Mouse (Mus musculus) hindbrain, embryonic 15.5 days (tissue): ENCODE measurements at regions not wholly inside any gene's neighbourhood (a gene's known extent, or its start where the extent isn't known, plus 50 kb on each side); places are given as distances from the start of the nearest gene placed in this dataset.
A peak's percentile ranks its signal among the peaks of the same experiment; 100 is the strongest.

Experiments
- ATAC-seq: fragments of 200-750 bp; cut with Nextera tagmentation; 2 replicates; pipeline ENCODE4 v1.8.0; 2017; ENCODE audit warnings: low read depth, moderate number of reproducible peaks, moderate TSS enrichment; ENCODE audit not compliant: low FRiP score
- H3K27ac ChIP-seq: fragments of 300-500 bp; sonication (generic); replicated peaks from 2 replicates; pipeline ENCODE4 v1.5.1; 2015; ENCODE audit warnings: mild to moderate bottlenecking, inconsistent platforms
- H3K27me3 ChIP-seq: fragments of 300-500 bp; sonication (generic); 2 replicates; pipeline ENCODE4 v1.6.1; 2015; ENCODE audit warnings: control low read depth, inconsistent platforms
- H3K36me3 ChIP-seq: fragments of 300-500 bp; sonication (generic); 2 replicates; pipeline ENCODE4 v1.6.1; 2015; ENCODE audit warnings: control low read depth, inconsistent platforms
- H3K4me1 ChIP-seq: fragments of 300-500 bp; sonication (generic); replicated peaks from 2 replicates; pipeline ENCODE4 v1.6.1; 2015; ENCODE audit warnings: control low read depth, inconsistent platforms
- H3K4me2 ChIP-seq: fragments of 300-500 bp; sonication (generic); 2 replicates; pipeline ENCODE4 v1.6.1; 2015; ENCODE audit warnings: moderate library complexity, mild to moderate bottlenecking, inconsistent platforms
- H3K4me3 ChIP-seq: fragments of 300-500 bp; sonication (generic); 2 replicates; pipeline ENCODE4 v1.5.1; 2015; ENCODE audit warnings: mild to moderate bottlenecking, inconsistent platforms
- H3K9ac ChIP-seq: fragments of 300-500 bp; sonication (generic); 2 replicates; pipeline ENCODE4 v1.6.1; 2015; ENCODE audit warnings: inconsistent platforms
- H3K9me3 ChIP-seq: fragments of 300-500 bp; sonication (generic); 2 replicates; pipeline ENCODE4 v1.6.1; 2016; ENCODE audit warnings: control low read depth, inconsistent platforms
- WGBS: fragments of 180-500 bp; shearing (Covaris S2); methylation state at CpG from one replicate; pipeline ENCODE4 v1.1.7; 2015; 5-methylcytosine and 5-hydroxymethylcytosine counted together

- WGBS, result 91% methylated on average over 1 of the region's 1 CpGs
- 0 out of 2 replicates have a peak, but pooled peaks cover 9% of the 10 kb centered on the region for H3K4me1 ChIP-seq
- H3K36me3 ChIP-seq, result no peaks in the 10 kb centered on the region
- H3K4me3 ChIP-seq, result no peak overlapping the region
- no peaks in the 10 kb centered on the region for H3K27me3 ChIP-seq
- no peak overlapping the region for H3K9ac ChIP-seq
- no peaks in the 10 kb centered on the region for H3K9me3 ChIP-seq
- no peak for ATAC-seq
- H3K27ac ChIP-seq, result no peak overlapping the region
- H3K4me2 ChIP-seq, result no peak overlapping the region
Measured at GRCm38 (mm10) chr1:97555565-97555955, 106.3 kb downstream of the D1Ertd622e start.

DNA sequence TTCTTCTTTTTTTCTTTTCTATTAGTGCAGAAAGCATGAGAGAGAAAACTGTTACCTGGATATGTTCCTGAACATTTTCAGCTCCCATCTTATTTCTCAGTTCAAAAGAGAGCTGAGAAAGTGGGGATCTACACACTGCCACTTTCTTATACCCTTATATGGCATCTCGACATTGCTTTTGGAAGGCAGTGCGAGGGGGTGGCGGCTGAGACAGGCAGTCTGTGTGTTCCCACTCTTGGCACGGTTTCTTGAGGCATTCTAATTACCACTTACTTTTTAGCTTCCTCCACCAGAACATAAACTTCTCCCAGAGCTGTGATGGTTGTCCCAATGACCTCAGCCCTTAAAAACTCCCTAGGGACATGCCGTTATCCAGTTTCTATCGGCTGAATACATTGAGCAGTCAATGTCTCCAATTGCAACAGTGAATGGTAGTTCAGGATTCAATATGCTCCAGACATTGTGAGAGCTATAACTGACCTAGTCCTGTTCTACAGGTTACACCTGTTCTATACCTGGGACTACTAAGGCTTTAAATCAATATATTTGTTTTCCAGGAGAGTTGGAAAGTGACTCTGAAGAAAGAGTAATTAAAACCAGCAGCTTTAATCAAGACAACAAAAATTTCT, 106.8 kb downstream of the D1Ertd622e start:
- Histone ChIP-seq H3K4me3 (no peak overlapping the region), H3K36me3 (no peaks in the 10 kb centered on the region), H3K27ac (0 out of 2 replicates have a peak overlapping the region, but pooled peaks have one; percentile 42), H3K9me3 (no peaks in the 10 kb centered on the region), H3K9ac (no peak overlapping the region), H3K27me3 (no peaks in the 10 kb centered on the region), H3K4me1 (0 out of 2 replicates have a peak, but pooled peaks cover 9% of the 10 kb centered on the region), H3K4me2 (no peak overlapping the region)
- WGBS, result 61% methylated on average over 6 of the region's 6 CpGs
- no peak for ATAC-seq

DNA sequence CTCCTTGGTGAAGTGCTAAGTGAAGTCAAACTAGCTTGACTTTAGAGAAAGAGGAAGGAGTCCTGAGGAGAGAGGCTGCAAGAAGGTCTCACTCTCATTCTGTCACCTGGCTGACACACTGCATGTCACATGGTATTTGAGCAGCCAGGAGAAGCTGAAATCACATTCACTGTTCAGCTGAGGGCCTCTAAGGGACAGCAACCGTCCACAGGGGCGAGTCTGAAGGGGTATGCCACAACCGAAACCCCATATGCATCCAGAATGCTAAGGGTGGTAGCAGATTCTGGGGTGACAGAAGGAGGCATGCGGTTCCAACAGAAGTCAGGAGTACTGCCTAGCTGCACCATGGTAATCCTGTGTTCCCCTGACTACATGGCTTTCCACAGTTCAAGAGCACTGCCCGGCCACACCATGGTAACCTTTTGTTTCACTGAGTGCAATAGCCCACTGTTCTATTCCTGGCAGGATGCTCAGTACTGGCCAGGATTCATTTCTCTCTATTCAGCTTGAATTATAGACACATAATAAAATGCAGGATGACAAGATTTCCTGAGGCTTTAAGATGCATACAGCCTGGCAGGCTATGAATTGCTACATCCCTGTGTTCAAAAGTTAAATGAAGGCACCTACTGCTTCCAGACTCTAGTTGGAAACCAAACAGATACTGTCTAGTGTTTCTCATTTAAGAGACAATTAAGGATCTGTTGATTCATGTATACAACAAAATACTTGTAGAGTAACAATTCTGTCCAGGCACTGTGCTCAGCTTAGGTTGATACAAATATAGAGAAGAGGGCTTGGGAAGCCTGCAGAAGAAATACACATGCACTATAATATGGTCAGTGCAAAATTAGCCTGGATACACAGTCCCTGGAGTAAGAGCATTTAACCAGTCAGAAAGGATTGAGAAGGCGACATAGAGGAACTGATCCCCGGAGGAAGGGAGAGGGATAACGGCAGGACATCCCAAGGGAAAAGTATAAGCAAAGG, 108.1 kb downstream of the D1Ertd622e start:
- ATAC-seq, result peak; percentile 98
- Histone ChIP-seq H3K9me3 (no peaks in the 10 kb centered on the region), H3K4me2 (no peak overlapping the region), H3K27ac (peak overlapping the region; percentile 57), H3K9ac (no peak overlapping the region), H3K36me3 (no peaks in the 10 kb centered on the region), H3K4me3 (no peak overlapping the region), H3K27me3 (no peaks in the 10 kb centered on the region), H3K4me1 (0 out of 2 replicates have a peak, but pooled peaks cover 9% of the 10 kb centered on the region)
- 50% methylated on average over 8 of the region's 8 CpGs for WGBS

DNA sequence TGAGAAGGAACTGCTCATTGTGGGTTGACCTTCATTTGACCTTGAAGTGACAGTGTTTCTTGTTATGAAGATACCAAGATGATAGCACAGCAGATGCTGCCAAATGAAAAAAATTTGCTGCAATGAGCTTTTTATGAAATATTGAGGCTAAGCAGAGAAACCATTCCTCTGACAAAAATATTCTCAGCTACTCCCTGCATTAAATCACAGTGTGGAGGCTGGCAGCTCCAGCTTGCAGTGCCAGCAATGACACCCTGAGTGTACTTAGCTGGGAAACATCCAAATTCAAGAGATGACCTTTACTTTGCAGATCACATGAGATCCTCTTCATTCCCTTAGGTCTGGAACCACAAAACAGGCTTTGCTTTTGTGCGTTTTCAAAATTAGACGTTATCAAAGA, 109.0 kb downstream of the D1Ertd622e start:
- no peaks in the 10 kb centered on the region for H3K27me3 ChIP-seq
- no peaks in the 10 kb centered on the region for H3K36me3 ChIP-seq
- peak overlapping the region; percentile 57; the same call in 1 of the 2 replicates for H3K27ac ChIP-seq
- no peak overlapping the region for H3K4me2 ChIP-seq
- H3K4me3 ChIP-seq, result no peak overlapping the region
- no peaks in the 10 kb centered on the region for H3K9me3 ChIP-seq
- ATAC-seq, result no peak
- WGBS, result 90% methylated on average over 2 of the region's 2 CpGs
- 0 out of 2 replicates have a peak, but pooled peaks cover 9% of the 10 kb centered on the region for H3K4me1 ChIP-seq
- H3K9ac ChIP-seq, result no peak overlapping the region

GRCm38 (mm10) chr1:97541162-97541493, 120.7 kb downstream of the D1Ertd622e start:
- Histone ChIP-seq H3K9ac (no peak overlapping the region), H3K4me3 (no peak overlapping the region), H3K27ac (no peak overlapping the region), H3K4me2 (no peak overlapping the region), H3K4me1 (0 out of 2 replicates have a peak, but pooled peaks cover 7% of the 10 kb centered on the region), H3K27me3 (no peaks in the 10 kb centered on the region), H3K9me3 (no peaks in the 10 kb centered on the region), H3K36me3 (no peaks in the 10 kb centered on the region)
- no peak for ATAC-seq

DNA sequence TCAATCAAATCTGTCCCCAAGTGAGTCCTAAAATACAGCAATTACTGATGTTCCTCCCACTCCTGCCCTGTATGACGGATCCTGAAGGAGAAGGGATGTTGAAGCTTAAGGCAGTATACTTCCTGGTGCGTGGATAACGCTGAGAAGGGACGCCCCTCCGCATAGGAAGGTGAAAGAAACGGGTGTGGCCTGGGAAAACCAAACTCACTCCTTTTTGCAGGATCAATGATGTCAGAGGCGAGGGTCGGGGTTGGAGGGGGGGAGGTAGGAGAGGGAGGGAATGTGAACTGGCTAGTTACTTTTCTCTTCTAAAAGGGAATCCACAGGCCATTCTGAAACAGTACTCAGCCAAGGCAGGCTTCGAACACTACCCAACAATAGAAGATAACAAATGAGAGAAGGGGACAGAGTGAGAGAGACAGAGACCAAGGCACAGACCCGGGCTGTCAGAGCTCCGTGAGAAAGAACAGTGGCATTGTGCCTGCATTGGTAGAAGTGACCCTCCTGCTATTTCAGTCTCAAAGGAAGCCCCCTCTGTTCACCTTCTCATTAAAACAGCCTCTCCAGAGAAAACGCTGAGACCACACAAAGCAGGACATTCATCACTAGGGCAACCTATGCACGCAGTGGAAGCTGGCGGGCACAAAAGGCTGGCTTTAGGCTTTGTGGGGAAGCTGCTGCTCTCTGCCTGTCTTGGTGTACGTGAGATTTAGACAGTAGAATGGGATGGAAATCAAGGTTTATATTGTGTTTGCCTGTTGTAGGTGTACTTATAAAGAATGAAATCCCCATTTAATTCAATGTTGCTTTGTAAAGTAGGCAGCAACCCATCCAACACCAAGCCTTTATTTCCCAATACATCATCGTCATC, 121.3 kb downstream of the D1Ertd622e start:
- Histone ChIP-seq H3K9ac (no peak overlapping the region), H3K4me2 (peak overlapping the region; percentile 13; the same call in 1 of the 2 replicates), H3K27ac (0 out of 2 replicates have a peak overlapping the region, but pooled peaks have one; percentile 14), H3K36me3 (no peaks in the 10 kb centered on the region), H3K4me3 (no peak overlapping the region), H3K27me3 (no peaks in the 10 kb centered on the region), H3K4me1 (0 out of 2 replicates have a peak, but pooled peaks cover 7% of the 10 kb centered on the region), H3K9me3 (no peaks in the 10 kb centered on the region)
- 14% methylated on average over 16 of the region's 16 CpGs for WGBS
- ATAC-seq, result peak; percentile 90

- H3K4me2 ChIP-seq, result no peak overlapping the region
- no peaks in the 10 kb centered on the region for H3K9me3 ChIP-seq
- H3K4me1 ChIP-seq, result no peaks in the 10 kb centered on the region
- ATAC-seq, result no peak
- no peak overlapping the region for H3K4me3 ChIP-seq
- WGBS, result 61% methylated on average over 1 of the region's 1 CpGs
- no peaks in the 10 kb centered on the region for H3K36me3 ChIP-seq
- no peaks in the 10 kb centered on the region for H3K27me3 ChIP-seq
- H3K27ac ChIP-seq, result no peak overlapping the region
- H3K9ac ChIP-seq, result no peak overlapping the region
Measured at GRCm38 (mm10) chr1:97496915-97497314, 165.0 kb downstream of the D1Ertd622e start.

DNA sequence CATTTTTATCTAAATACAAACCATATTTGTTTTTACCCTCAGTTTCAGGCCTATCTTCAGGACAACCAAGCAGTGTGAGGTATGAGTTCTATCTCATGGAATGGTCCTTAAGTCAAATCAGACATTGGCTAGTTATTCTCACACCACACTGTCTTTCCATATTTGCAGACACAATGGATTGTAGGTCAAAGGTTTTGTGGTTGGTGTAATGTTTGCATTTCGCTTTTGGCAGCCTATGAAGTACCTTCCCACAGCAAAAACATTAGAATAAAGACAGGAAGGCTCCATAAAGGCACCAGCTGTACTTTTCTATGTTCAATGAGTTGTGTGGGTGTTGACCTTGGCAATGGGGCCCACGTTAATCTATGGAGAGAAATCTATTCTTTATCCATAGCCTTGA, 182.0 kb downstream of the D1Ertd622e start:
- Histone ChIP-seq H3K4me3 (no peak overlapping the region), H3K36me3 (no peaks in the 10 kb centered on the region), H3K9ac (no peak overlapping the region), H3K9me3 (no peaks in the 10 kb centered on the region), H3K27me3 (no peaks in the 10 kb centered on the region), H3K4me1 (no peaks in the 10 kb centered on the region), H3K4me2 (no peak overlapping the region), H3K27ac (no peak overlapping the region)
- ATAC-seq, result no peak
- 72% methylated on average over 2 of the region's 2 CpGs for WGBS
